25 mouse cellular contexts compared by ENCODE assay signal in genomic region chr4:132460225-132460624, GRCm38 (mm10). TPM values are rescaled to one million over a fixed set of nuclear protein-coding genes. Genes with fewer than 3 reads are reported as not detected.
A peak's percentile ranks its signal among the peaks of the same experiment; 100 is the strongest.
DNase-seq lines count a peak whose midpoint lies in the region; ATAC-seq and TF ChIP-seq lines count a peak whose summit lies in the region.
"Had no signal": no experiment of that assay in that cellular context is flagged by ENCODE, and none has a peak within 500 bp of the region (broad histone marks: within the 10 kb centered on the region; RNA-seq: fewer than 3 reads in every experiment).

No protein-coding gene starts in this region.

- no peak overlapping the region for H3K9ac ChIP-seq in forebrain, embryonic 15.5 days (replicated peaks)
- H3K9ac ChIP-seq: embryonic facial prominence, embryonic 13.5 days; embryonic facial prominence, embryonic 15.5 days; forebrain, embryonic 12.5 days; forebrain, postnatal 0 days had no signal

- TF ChIP-seq CTCF in E14TG2a.4 (conservative IDR thresholded peaks at IDR 0.05; ENCODE audit: low read length), result no peak
- TF ChIP-seq CTCF in gastrocnemius, adult 2 months (IDR thresholded peaks at IDR 0.05), result no peak

- H3K4me1 ChIP-seq in E14TG2a.4 (replicated peaks; ENCODE audit: low read depth, low read length), result peaks cover 71% of the 10 kb centered on the region
- peaks cover 27% of the 10 kb centered on the region for H3K4me1 ChIP-seq in forebrain, embryonic 15.5 days

- no peaks in the 10 kb centered on the region for H3K27me3 ChIP-seq in E14TG2a.4 (ENCODE audit: insufficient read depth, low read length)
- no peaks in the 10 kb centered on the region for H3K27me3 ChIP-seq in forebrain, embryonic 15.5 days
- H3K27me3 ChIP-seq: CH12.LX; embryonic facial prominence, embryonic 13.5 days; embryonic facial prominence, embryonic 15.5 days; forebrain, embryonic 12.5 days had no signal

- H3K36me3 ChIP-seq in E14TG2a.4 (ENCODE audit: insufficient read depth, low read length), result peaks cover 58% of the 10 kb centered on the region
- peaks cover 34% of the 10 kb centered on the region for H3K36me3 ChIP-seq in forebrain, embryonic 15.5 days

- no peaks in the 10 kb centered on the region for H3K9me3 ChIP-seq in E14TG2a.4 (ENCODE audit: low read length)
- H3K9me3 ChIP-seq in forebrain, embryonic 15.5 days, result no peaks in the 10 kb centered on the region
- H3K9me3 ChIP-seq: embryonic facial prominence, embryonic 13.5 days; embryonic facial prominence, embryonic 15.5 days; forebrain, embryonic 10.5 days; forebrain, embryonic 12.5 days had no signal

- no peak overlapping the region for H3K4me2 ChIP-seq in forebrain, embryonic 15.5 days (replicated peaks)
- H3K4me2 ChIP-seq: embryonic facial prominence, embryonic 13.5 days; embryonic facial prominence, embryonic 15.5 days; forebrain, embryonic 12.5 days had no signal

- H3K4me3 ChIP-seq in E14TG2a.4 (replicated peaks; ENCODE audit: low read length), result peak overlapping the region; percentile 93
- no peak overlapping the region for H3K4me3 ChIP-seq in gastrocnemius, adult 2 months
- H3K4me3 ChIP-seq in forebrain, embryonic 15.5 days, result no peak overlapping the region
- H3K4me3 ChIP-seq: embryonic facial prominence, embryonic 13.5 days; embryonic facial prominence, embryonic 15.5 days; erythroblast, embryonic 14.5 days; forebrain, embryonic 10.5 days; forebrain, embryonic 12.5 days had no signal

- ATAC-seq in forebrain, embryonic 15.5 days (replicated peaks), result no peak
- ATAC-seq: CD4-positive, CD25-positive, alpha-beta regulatory T cell, adult 4 months; forebrain, embryonic 14.5 days; forebrain, postnatal 0 days had no signal

- no peak overlapping the region for H3K27ac ChIP-seq in gastrocnemius, adult 2 months
- H3K27ac ChIP-seq in forebrain, embryonic 15.5 days (replicated peaks), result no peak overlapping the region
- H3K27ac ChIP-seq: embryonic facial prominence, embryonic 13.5 days; embryonic facial prominence, embryonic 15.5 days; forebrain, embryonic 10.5 days; forebrain, embryonic 12.5 days had no signal

- 92% methylated on average over 8 of the region's 8 CpGs for WGBS in forebrain, embryonic 15.5 days

- DNase-seq in ES-CJ7 (ENCODE audit: low read depth, low spot score), result peak; percentile 81
- DNase-seq in ZHBTc4 (ENCODE audit: low read depth, low spot score), result peak; percentile 66
- DNase-seq in gastrocnemius, adult 2 months, result no peak
- DNase-seq: adrenal gland, adult 2 months; adrenal gland, postnatal 10 days; adrenal gland, postnatal 25 days; B cell, adult 2 months; cerebellum, adult 11 months; cerebellum, adult 18-20 months; cerebellum, adult 8-10 months; cerebellum, adult 9-11 months; cerebellum, postnatal 14 days; cerebellum, postnatal 36 days; embryo, embryonic 11 days; forebrain, postnatal 0 days had no signal

- intact Hi-C loops in gastrocnemius, adult 2 months (cut with DNase I), result no loop called here

RNA-seq across cellular contexts. Expression of gene Med18, which starts 3.5 kb away (rescaled TPM):
- 1 to 10 TPM; 2.9 to 3.3 TPM for total RNA-seq in gastrocnemius, adult 2 months (2021)
- polyA plus RNA-seq in forebrain, embryonic 15.5 days (2015; fragmentation: Nextera tagmentation; extraction: Ambion mirVana), result 20.8 and 21.3 TPM in 2 replicates

RNA-seq across cellular contexts. Expression of gene Phactr4, which starts 37.9 kb away (rescaled TPM):
- total RNA-seq in gastrocnemius, adult 2 months (2021), result 10 to 100 TPM; 14.6 to 15.6 TPM
- 11.5 and 12.6 TPM in 2 replicates for polyA plus RNA-seq in forebrain, embryonic 15.5 days (2015; fragmentation: Nextera tagmentation; extraction: Ambion mirVana)

RNA-seq across cellular contexts. Expression of gene Sesn2, which starts 50.1 kb away (rescaled TPM):
- total RNA-seq in gastrocnemius, adult 2 months (2021), result 1 to 10 TPM; 1.5 to 2.1 TPM
- 5.6 and 6.3 TPM in 2 replicates for polyA plus RNA-seq in forebrain, embryonic 15.5 days (2015; fragmentation: Nextera tagmentation; extraction: Ambion mirVana)
